Mouse (Mus musculus): ENCODE data around the gene Ppp2r3a. TPM values are rescaled to one million over a fixed set of nuclear protein-coding genes. Genes with fewer than 3 reads are reported as not detected.

Gene Ppp2r3a
- polyA plus RNA-seq, 1 experiment: 0.04 TPM

GRCm38 (mm10) chr9:101200627-101201026 is 51.0 kb downstream of the Ppp2r3a start:
- H3K4me1 ChIP-seq (ENCODE audit: control insufficient read depth): no peaks in the 10 kb centered on the region
- H3K9me3 ChIP-seq (ENCODE audit: control insufficient read depth, low read length): no peaks in the 10 kb centered on the region
- no peaks in the 10 kb centered on the region for H3K36me3 ChIP-seq (ENCODE audit: control insufficient read depth)
- TF ChIP-seq TAL1 (IDR thresholded peaks at IDR 0.05; ENCODE audit: low read length) (no peak), GATA1 (IDR thresholded peaks at IDR 0.05; ENCODE audit: low read length) (no peak)
- H3K4me3 ChIP-seq (replicated peaks): no peak overlapping the region
- H3K27me3 ChIP-seq (ENCODE audit: control insufficient read depth): no peaks in the 10 kb centered on the region

GRCm38 (mm10) chr9:101198804-101199203 is 52.8 kb downstream of the Ppp2r3a start:
- H3K9me3 ChIP-seq (ENCODE audit: control insufficient read depth, low read length): no peaks in the 10 kb centered on the region
- H3K27me3 ChIP-seq (ENCODE audit: control insufficient read depth): no peaks in the 10 kb centered on the region
- H3K4me3 ChIP-seq (replicated peaks): no peak overlapping the region
- H3K36me3 ChIP-seq (ENCODE audit: control insufficient read depth): no peaks in the 10 kb centered on the region
- no peaks in the 10 kb centered on the region for H3K4me1 ChIP-seq (ENCODE audit: control insufficient read depth)
- no peak for TF ChIP-seq GATA1 (IDR thresholded peaks at IDR 0.05; ENCODE audit: low read length)
- TF ChIP-seq TAL1 (IDR thresholded peaks at IDR 0.05; ENCODE audit: low read length): no peak

DNA sequence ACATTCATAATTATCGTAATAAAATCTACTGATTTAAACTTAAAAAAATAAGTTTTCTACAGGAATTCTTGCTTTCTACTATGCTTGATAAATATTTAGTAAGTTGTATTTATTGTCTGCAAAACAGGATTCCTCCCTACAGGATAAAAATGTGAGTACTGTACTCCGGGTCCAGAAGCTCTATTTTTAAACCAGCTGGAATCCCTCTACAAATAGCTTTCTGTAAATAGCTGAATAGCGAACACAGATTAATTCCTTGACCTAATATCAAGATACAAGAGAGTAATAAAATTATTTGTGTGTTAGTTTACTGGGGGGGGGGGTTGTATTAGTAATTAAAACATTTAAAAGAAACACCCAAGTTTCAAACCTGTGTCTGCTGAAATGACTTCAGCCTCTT is 53.3 kb downstream of the Ppp2r3a start:
- Histone ChIP-seq H3K36me3 (ENCODE audit: control insufficient read depth) (no peaks in the 10 kb centered on the region), H3K4me3 (replicated peaks) (no peak overlapping the region), H3K4me1 (ENCODE audit: control insufficient read depth) (no peaks in the 10 kb centered on the region), H3K27me3 (ENCODE audit: control insufficient read depth) (no peaks in the 10 kb centered on the region), H3K9me3 (ENCODE audit: control insufficient read depth, low read length) (no peaks in the 10 kb centered on the region)
- no peak for TF ChIP-seq TAL1 (IDR thresholded peaks at IDR 0.05; ENCODE audit: low read length)
- no peak for TF ChIP-seq GATA1 (IDR thresholded peaks at IDR 0.05; ENCODE audit: low read length)

DNA sequence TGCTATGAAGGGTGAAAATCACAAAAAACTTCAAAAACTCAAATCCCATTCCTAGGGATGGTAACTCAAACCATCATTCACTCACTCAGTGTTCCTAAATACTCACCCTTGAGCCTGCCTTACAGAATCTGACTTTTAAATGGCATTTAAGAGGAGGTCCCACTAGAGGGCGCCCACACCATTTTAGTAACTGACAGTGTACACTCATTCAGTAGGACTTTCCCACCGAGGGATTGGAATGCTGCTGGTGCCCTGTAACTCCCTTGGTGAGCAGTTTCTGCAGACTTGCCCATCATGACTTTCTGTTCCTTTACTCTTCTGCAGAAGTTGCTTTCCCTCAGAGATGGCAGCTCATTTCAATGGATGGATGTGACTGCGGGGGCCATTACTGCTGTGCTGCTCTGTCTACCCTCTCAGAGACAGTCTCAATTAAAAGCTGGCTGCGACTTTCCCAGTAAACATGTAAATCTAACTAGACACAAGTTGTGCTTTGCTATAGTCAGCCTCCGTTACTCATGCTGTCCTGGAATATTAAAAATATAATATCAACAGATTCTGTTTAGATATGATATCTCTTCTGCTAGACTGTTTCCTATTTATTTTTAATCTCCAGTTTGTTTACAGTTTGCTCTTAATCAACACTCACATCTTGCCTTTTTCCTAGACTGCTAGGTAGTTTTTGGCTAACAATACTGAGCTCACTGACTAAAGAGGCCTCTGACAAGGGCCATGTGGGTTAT is 69.5 kb downstream of the Ppp2r3a start:
- H3K36me3 ChIP-seq (ENCODE audit: control insufficient read depth): peaks cover 2% of the 10 kb centered on the region; the same call in 1 of the 2 replicates
- H3K4me1 ChIP-seq (ENCODE audit: control insufficient read depth): no peaks in the 10 kb centered on the region
- no peak for TF ChIP-seq TAL1 (IDR thresholded peaks at IDR 0.05; ENCODE audit: low read length)
- TF ChIP-seq GATA1 (IDR thresholded peaks at IDR 0.05; ENCODE audit: low read length): no peak
- H3K9me3 ChIP-seq (ENCODE audit: control insufficient read depth, low read length): no peaks in the 10 kb centered on the region
- H3K27me3 ChIP-seq (ENCODE audit: control insufficient read depth): no peaks in the 10 kb centered on the region
- no peak overlapping the region for H3K4me3 ChIP-seq (replicated peaks)

DNA sequence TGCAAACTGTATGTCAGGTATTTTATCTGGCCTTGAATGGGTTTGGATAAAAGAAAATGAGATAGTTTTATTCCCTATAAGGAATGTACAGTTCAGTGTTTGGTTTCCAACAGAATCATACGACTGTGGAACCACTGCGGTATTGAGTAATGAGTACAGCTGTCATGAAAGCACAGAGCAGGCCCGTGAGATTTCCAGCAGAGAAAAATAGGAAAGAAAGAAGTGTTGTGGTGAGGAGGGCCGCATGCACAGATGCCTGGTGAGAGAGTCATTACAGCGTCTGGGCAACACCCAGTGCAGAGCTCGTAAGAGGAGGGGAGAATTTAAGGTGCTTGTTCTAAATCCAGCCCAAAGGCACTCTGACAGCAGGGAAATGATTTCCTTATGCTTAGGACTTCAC is 70.3 kb downstream of the Ppp2r3a start:
- TF ChIP-seq GATA1 (IDR thresholded peaks at IDR 0.05; ENCODE audit: low read length): no peak
- no peaks in the 10 kb centered on the region for H3K9me3 ChIP-seq (ENCODE audit: control insufficient read depth, low read length)

DNA sequence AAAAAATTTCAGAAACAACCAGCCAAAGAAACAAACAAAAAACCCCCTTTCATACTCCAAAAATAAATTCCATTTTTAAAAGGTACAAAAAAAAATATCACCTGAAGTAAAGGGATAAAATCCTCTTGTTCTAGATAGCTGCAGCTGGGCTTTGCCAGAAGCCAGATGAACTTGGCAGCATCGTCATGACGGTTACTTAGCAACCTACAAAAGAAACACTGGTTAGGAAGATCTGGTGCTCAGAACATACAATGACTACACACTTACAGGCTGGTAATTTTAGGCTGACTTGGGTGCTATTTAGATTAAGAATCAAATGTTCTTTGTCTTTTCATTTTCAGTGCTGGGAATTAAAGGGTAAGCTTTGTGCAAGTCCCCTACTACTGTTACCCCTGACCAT is 71.4 kb downstream of the Ppp2r3a start:
- H3K9me3 ChIP-seq (ENCODE audit: control insufficient read depth, low read length): no peaks in the 10 kb centered on the region
- peaks cover 2% of the 10 kb centered on the region; the same call in 1 of the 2 replicates for H3K36me3 ChIP-seq (ENCODE audit: control insufficient read depth)
- no peak for TF ChIP-seq GATA1 (IDR thresholded peaks at IDR 0.05; ENCODE audit: low read length)
- TF ChIP-seq TAL1 (IDR thresholded peaks at IDR 0.05; ENCODE audit: low read length): no peak
- H3K27me3 ChIP-seq (ENCODE audit: control insufficient read depth): no peaks in the 10 kb centered on the region
- H3K4me3 ChIP-seq (replicated peaks): no peak overlapping the region
- no peaks in the 10 kb centered on the region for H3K4me1 ChIP-seq (ENCODE audit: control insufficient read depth)

More for the DNA sequence above, 70.3 kb downstream of the Ppp2r3a start:
- H3K27me3 ChIP-seq (ENCODE audit: control insufficient read depth): no peaks in the 10 kb centered on the region
- H3K4me3 ChIP-seq (replicated peaks): no peak overlapping the region
- H3K4me1 ChIP-seq (ENCODE audit: control insufficient read depth): no peaks in the 10 kb centered on the region
- H3K36me3 ChIP-seq (ENCODE audit: control insufficient read depth): peaks cover 2% of the 10 kb centered on the region; the same call in 1 of the 2 replicates

DNA sequence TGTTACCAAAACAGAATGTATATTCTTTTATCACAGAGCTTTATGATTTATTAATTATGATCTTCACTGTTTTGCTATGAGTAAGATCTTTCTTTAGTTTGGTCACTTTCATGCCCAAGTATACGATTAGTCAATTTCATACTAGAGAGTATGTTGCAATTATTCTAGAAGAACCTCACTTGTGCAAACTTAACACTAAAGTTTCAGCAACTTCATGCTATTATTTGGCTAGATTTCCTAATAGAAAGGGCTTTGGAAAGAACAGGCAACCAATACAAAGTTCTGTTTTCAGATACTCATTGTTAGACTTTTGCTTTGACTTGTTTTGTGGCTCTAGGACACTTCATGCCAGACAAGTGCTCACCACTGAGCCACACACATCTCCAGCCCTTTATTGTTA is 91.0 kb downstream of the Ppp2r3a start:
- Histone ChIP-seq H3K4me1 (ENCODE audit: control insufficient read depth) (no peaks in the 10 kb centered on the region), H3K36me3 (ENCODE audit: control insufficient read depth) (no peaks in the 10 kb centered on the region), H3K27me3 (ENCODE audit: control insufficient read depth) (no peaks in the 10 kb centered on the region), H3K9me3 (ENCODE audit: control insufficient read depth, low read length) (no peaks in the 10 kb centered on the region), H3K4me3 (replicated peaks) (no peak overlapping the region)
- TF ChIP-seq TAL1 (IDR thresholded peaks at IDR 0.05; ENCODE audit: low read length) (no peak), GATA1 (IDR thresholded peaks at IDR 0.05; ENCODE audit: low read length) (no peak)

- H3K36me3 ChIP-seq (ENCODE audit: control insufficient read depth): no peaks in the 10 kb centered on the region
- no peaks in the 10 kb centered on the region for H3K4me1 ChIP-seq (ENCODE audit: control insufficient read depth)
- no peaks in the 10 kb centered on the region for H3K9me3 ChIP-seq (ENCODE audit: control insufficient read depth, low read length)
- TF ChIP-seq TAL1 (IDR thresholded peaks at IDR 0.05; ENCODE audit: low read length) (no peak), GATA1 (IDR thresholded peaks at IDR 0.05; ENCODE audit: low read length) (no peak)
- H3K4me3 ChIP-seq (replicated peaks): no peak overlapping the region
- H3K27me3 ChIP-seq (ENCODE audit: control insufficient read depth): no peaks in the 10 kb centered on the region
Observed at GRCm38 (mm10) chr9:101160092-101160491, 91.5 kb downstream of the Ppp2r3a start.

DNA sequence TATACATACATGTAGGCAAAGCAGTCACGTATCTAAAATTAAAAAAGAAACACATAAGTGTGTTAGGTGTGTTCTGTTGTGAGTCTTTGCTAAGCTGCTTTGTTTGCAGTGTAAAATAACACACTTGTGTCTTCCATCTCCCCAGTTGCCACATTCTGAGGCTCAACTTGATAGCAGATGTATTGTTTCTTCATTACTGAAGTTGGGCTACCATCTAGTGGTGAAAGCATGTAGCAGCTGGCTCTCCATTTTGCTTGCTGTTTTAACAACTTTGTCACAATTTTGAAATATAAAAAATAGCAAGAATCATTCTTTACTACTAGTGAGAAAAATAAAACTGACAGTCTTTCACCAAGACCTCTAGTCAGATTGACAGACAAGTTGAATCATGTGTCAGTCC is 92.2 kb downstream of the Ppp2r3a start:
- Histone ChIP-seq H3K9me3 (ENCODE audit: control insufficient read depth, low read length) (no peaks in the 10 kb centered on the region), H3K4me3 (replicated peaks) (no peak overlapping the region), H3K27me3 (ENCODE audit: control insufficient read depth) (no peaks in the 10 kb centered on the region)

More for the DNA sequence above, 92.2 kb downstream of the Ppp2r3a start:
- no peaks in the 10 kb centered on the region for H3K36me3 ChIP-seq (ENCODE audit: control insufficient read depth)
- TF ChIP-seq GATA1 (IDR thresholded peaks at IDR 0.05; ENCODE audit: low read length): no peak
- no peak for TF ChIP-seq TAL1 (IDR thresholded peaks at IDR 0.05; ENCODE audit: low read length)
- no peaks in the 10 kb centered on the region for H3K4me1 ChIP-seq (ENCODE audit: control insufficient read depth)
